Mouse (Mus musculus) monocyte, adult 2 months (primary cell): Measurements from ENCODE around the gene Tas2r138.
A peak's percentile ranks its signal among the peaks of the same experiment; 100 is the strongest.
"Not testable (repeated sequence)": the region's sequence is repeated elsewhere in the genome, so short reads cannot be mapped to it uniquely, and the experiment has no call there.

Experiments
- DNase-seq, 2 experiments: peaks; one replicate each; pipeline ENCODE4 v3.0.0; 2022; ENCODE audit warnings: low spot score in 2 of 2, low read depth in 1 of 2

The Tas2r138 gene

DNA sequence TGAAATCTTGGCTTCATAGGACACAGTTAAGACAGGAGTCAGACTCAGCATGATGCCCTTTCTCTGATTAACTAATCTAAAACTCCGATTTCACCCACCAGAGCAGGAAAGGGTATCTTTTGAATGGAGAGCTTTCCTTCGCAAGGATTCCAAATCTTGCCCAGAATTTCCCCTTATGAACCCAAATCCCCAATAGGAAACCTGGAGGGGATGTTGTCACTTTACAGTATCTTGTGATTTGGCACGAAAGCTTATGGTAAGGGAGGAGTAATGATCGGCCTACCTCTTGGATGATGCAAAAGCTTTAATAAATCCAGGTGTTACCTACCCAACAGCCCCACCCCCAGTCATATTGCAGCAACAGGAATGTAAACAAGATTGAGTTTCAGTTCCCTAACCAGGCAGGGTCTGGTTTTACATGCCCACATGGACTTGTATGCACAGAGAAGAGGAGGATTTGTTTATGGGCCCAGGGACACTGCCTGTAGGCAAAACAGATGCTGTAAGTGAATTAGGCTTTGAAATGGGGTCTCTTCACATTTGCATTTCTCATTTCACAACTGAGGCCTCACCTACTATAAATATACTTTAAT is at the start of gene Tas2r138:
TSS of gene Tas2r138 (minus strand) at position 51 of the 593 bp plus-strand sequence.
- no peak for DNase-seq

DNA sequence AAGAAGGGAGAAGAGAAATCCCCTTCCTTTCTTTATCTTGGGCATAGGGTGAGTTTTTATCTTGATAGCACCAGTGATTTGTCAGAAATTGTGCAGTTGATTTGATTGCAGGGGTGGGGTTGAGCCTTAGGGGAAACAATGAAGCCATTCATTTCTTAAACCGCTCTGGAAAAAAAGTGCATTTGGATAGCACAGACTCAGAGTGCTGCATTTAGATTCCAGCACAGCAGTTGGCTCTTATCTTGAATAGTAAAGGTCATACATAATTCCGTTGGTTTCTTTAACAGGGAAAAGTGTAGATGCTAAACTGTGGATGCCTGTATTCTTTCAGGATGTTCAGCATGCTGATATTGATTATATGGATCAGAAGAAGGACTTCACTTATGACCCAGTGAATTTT is 47.8 kb upstream of the Tas2r138 start:
- DNase-seq = no peak

DNA sequence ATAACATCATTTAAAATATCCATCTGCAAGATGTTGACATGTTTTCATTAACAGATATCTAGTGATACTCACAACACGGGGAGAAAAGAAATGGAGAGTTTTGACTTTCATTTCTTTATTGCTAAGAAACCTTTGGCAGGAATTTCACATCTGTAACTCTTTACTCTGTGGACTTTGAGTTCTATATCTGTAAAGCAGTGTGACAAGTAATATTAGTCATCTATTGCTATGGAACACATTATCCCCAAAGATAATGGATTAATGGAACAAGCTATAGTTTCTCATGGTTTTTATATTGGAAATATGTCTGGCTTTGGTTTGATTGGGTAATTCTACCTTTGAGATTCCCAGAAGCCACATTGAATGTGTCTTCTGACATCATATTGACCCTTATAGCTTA is 37.8 kb upstream of the Tas2r138 start:
- no peak for DNase-seq

DNA sequence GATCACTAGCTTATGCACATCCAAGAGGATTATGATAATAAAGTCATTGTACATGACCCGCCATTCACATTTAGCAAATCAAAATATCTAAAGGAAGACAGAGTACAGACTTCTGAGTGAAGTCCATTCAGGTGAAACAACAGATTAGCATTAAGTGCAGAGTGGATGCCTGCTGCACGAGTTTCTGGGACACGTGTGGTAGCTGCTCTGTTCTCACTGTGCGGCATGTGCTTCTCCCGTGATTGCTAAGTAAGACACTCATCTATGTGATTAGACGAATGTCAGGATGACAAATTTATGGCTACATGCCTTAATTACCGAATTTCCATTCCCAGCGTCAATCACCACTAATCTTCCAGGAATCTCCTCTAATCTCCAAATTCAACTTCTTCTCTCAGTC is 32.6 kb upstream of the Tas2r138 start:
- no peak for DNase-seq

DNA sequence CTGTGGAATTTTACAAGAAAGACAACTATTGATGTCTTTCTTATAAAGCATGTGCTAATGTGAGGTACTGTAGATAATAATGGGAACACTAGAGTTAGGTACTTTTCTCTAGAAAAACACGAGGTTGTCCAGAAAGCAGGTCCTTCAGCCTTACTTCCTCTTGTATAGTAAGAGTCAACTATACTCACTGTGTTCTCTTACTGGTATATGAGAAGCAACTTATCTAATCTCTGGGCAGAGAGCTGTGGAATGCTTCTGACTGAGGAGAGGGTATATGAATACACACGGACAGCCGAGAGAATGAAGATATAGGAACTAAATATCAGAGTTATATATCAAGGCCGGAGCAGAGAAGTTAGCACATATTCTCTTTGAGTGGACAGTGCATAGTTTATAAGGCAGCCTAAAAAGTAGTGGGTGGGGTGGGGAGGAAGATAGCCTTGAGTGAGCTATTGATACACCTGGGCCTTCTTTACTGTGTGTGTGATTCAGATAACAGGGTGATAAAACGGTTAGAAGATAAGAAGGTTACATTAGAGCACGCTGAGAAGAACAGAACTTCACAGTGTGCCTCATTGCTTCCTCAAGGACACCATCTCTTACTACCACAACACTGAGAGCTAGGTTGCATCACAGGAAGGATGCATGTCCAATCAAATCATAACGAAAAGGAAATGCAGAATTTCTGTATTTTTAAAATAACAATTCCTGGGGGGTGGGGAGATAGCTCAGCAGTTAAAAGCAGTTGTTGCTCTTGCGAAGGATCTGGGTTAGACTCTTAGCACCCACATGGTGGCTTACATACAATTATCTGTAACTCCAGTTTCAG is 27.8 kb upstream of the Tas2r138 start:
- DNase-seq = no peak

DNA sequence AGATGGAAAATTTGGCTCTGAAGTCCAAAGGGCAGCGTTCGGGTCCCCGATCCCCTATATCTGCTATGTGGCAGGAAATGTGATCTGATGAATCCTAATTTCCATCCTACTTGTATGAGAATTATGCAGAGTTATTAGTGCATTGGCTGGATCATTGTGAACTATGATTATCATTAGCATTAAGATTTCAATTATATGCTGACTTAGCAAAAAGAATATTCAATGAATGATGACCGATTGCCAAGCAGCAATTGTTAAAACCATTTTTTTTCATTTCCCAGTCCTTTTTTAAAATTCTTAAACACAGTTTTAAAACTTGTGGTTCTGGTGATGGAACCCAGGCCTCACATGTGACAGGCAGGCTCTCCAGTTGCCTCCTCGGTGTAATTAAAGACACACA is 24.6 kb upstream of the Tas2r138 start:
- DNase-seq = no peak

DNA sequence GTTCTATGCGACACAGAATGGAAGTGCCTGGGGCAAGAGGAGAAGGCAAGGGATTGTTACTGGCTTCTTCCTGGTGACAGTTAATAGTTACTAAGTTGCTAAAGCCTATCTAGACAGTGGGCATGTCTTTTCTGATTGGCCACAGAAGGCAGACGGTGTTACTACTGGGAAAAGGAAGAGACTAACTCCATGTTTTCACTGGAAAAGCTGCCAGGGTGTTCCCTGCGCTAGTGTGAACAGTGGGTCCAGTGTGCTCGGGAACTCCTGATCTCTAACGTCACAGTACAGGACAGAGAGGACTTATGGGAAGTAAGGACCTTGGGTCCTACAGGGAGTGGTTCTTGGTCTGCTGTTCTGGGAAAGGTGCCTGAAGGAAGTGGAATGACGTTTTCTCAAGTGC is 22.4 kb upstream of the Tas2r138 start:
- no peak for DNase-seq

DNA sequence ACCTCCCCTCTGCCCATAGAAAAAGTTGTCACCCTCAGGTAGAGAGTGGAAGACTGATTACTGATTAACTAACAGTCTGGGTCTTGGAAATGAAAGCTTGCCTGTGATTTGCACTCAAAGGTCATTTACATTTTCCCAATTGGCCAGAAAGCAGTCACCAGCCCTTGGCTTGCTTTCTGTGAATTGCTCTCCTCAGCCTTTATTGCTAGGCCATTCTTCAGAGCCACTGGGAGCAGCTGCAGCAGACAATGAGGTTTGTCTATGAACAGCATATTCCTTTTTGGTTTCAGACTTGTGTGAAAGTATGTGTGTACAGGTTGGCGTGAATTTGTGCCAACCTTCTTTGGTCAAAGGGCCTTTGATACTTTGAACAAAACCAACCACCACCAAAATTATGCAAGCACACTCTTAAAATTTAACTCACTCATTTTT is 21.5 kb upstream of the Tas2r138 start:
- no peak for DNase-seq

DNA sequence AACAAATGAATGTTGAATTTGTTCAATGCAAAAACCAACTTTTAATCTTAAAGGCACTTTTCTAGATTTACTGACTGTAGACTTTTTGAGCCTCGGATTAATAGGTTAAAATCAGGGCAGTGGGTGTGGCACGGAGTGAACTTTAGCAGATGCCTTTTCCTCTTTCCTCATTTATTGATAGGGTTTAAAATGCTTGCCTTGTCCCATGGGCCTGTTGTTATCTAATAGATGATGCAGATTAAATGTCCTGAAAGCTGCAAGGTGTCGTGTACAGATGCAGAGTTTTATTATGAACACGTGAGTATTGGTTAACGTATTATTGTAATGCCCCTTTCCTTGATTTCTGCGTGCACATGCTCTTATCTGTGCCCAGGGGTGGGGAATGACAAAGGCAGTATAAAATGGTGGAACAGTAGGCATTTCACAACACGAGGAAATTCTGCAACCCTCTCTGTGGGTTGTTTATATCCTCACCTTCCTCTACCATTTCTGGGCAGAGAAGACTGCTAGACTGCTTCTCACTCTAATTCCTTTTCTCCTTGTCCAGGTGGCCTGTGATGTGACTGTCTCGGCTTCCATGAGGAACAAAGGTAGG is 15.4 kb upstream of the Tas2r138 start, which contains the start of gene Mgam:
TSS of gene Mgam (plus strand) at position 426 of the 595 bp plus-strand sequence.
- no peak for DNase-seq

DNA sequence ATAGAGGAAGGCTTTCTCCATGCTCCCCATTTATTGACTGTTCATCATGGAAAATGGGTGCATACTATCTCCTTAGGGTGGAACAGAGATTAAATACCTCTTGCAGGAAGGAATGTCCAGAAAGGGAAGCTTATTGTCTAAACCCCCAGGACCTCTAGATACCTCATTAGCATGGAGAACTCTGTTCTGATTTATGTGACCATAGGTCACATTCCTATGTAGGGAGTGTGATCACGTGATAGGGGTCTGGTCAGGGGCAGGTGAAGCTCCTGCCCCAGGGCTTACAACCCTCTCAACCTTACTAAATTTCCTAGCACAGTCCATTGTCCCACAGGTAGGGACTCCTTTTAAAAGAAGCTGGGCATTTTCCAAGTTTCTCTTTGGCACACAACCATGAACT is 13.0 kb upstream of the Tas2r138 start:
- DNase-seq = no peak

DNA sequence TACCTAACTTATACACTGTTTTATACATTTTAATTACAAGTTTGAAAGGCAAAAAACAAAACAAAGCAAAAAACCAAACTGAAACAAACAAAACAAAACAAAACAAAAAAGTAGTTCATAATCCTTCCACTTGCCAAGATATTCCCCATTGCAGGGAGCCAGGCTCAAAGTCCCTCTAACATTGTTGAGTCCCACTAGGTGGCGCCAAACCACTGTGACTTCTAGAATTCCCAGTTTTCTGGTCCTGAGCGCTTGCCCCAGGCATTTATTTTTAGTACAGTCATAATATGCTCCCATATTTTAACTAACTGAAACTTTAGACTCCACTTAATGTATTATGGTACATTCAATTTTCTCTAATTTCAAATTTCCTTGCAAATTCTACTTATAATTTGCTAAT is 4.9 kb upstream of the Tas2r138 start:
- DNase-seq = no peak

DNA sequence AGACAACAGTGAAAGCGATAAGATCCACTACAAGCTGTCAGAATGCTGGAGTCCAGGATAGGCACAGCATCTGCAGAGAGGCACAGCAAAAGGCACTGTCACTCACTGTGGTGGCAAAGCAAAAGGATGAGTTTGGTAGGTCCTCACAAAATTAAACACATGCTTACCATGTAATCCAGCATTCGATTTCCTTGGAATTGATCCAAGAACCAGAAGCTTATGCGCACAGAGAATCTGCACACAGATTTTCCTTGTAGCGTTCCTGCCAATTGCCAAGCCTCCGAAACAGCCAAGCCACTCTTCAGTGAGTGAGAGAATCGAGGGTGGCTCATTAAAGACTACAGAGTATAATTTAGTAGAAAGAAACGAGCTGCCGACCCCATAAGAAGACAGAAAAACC is 2.9 kb downstream of the Tas2r138 start:
- no peak for DNase-seq

DNA sequence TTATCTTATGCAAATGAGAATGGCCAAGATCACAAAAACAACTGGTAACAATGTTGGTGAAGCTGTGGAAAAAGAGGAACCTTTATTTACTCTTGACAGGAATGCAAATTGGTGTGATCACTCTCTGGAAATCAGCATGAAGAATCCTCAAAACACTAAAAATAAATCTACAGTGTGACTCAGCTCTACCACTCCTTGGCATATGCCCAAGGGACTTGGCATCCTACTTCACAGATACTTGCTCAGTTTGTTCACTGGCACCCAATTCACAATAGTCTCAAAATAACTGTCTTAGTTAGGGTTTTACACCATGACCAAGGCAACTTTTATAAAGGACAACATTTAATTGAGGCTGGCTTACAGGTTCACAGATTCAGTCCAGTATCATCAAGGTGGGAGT is 5.7 kb downstream of the Tas2r138 start:
- DNase-seq = no peak

DNA sequence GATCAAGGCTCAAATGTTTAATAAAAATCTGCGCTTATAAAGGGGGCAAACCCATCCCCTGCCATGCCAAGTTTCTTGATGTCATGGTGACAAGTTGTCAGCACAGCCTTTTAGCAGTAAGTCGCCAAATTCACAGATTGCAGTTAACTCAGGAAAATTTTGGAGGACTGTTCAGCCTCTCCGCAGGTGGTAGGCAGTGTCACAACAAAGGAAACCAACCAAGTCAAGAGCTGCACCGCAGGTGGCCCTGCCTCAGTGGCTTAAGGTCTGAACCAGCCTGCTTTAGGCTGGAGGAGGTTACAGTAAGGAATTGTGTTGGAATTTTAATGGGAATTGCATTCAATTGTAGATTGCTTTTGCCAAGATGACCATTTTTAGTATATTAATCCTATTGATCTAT is 14.6 kb downstream of the Tas2r138 start:
- not testable (repeated sequence) for DNase-seq

DNA sequence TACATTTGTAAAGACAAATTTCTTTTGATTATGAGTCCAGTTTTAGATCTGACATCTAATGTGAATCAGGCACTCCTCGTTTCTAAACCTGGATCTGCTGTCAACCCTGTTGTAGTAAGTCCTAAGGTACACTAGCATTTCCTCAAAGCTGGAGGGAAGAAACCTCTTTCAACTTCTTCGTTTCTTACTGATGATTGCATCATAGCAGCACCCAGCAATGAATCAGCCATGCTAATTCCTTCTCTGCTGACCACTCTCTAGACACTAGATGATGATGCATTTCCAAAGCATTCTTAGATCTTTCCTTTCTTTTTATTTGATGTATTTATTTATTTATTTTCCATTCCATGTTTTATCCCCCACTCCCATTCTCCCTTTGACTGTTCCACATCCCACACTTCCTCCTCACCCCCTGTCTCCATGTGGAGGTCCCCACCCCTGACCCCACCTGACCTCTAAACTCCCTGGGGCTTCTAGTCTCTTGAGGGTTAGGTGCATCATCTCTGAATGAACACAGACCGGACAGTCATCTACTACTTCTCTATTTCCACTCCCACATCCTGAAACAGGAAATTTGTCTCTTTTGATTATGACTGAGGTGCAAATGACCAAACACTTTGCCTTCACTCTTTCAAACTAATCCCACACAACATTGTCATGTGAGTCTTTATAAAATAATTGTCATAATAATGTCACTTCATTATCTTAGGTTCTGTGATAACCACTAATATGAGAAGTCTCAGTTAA is 18.1 kb downstream of the Tas2r138 start:
- no peak for DNase-seq

DNA sequence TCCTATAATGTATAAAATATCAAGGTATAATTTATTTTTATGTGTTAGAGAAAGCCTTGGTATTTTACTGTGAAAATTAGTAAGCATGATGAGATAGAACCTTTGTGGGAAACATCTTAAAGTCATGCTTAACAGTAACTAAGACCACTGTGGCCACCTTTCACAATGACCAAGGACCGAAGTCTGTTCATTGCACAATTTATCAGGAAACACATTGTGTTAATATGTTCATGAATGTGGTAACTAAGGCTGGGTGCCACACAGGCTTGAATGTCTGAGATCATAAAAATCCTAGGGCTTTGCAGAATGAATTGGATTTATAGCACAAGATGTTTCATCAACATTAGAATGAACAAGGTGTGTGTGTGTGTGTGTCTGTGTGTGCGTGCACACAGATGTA is 24.8 kb downstream of the Tas2r138 start:
- no peak for DNase-seq

DNA sequence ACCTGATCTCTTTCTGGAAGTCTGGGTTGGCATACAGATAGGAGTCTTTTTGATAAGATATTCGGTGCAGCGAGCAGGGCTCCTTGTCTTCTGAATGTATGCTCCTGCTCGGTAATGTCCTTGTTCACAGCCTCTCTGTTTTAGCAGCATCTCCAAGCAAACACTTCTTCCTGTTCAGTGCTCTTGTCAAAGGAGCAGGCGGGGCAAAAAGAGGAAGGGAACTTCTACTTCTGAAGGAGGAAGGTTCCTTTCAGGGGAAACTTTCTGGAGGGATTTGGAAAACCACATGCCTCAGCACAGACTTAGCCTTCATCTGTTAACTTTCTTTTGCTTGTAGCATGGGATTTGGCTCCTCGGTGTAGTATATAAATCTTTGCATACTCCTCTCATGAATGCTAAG is 27.5 kb downstream of the Tas2r138 start, which contains the start of gene Clec5a:
TSS of gene Clec5a (minus strand) at position 177 of the 400 bp plus-strand sequence.
- DNase-seq = no peak

DNA sequence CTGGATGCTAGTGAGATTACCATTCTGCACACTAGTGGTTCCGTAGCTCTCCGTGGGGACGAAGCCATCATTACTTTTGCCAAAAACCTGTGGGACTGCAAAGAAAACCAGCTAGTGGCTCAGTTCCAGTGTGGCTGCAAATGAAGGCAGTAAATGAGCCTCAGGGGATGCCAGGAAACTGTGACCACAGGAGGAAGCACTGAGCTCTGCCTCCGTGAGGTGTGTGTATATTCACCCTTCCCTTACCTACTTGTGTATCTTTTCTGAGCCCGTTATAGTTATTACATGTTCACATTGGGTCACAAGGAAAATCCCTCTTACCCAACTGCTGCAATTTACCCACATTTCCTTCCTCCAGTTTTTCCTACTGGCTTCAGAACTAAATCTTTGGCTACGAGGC is 28.8 kb downstream of the Tas2r138 start:
- DNase-seq = no peak

DNA sequence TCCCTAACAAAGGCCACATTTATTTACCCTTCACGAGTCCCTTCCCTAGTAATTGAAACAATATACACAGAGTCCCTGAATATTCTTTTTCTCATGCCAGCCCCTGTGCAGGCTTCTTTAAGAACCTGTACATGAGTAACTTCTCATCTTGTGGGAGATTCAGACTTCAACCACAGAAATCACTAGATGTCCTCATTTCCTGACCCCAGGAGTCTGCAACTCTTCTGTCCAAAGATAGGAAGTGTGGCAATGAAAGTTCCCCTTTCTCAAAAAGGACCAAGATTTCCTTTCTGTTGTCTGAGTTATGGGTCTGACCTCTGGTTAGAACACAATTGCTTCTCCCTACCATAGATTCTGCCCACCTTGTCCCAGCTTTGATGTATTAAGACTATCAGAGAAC is 36.8 kb downstream of the Tas2r138 start:
- peak; percentile 5 to 22 for DNase-seq

DNA sequence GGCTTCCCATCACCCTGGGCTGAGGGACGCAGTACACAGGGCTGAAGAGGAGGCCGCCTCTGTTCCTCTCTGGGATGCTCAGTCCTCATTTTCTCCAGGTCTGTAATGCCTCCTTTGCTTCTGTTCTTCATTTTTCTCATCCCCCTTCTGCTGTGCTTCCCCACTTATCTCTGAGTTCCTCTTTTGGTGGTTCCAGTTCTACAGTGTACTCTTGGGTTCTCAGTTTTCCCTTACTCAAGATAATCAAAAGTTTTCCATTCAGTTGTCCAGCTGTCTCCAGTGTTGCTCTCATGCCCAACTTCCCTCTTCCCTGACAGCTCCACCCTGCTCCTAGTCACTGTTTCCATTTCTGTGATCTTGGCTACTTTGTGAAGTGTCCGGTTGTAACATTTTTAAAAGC is 39.5 kb downstream of the Tas2r138 start:
- DNase-seq = no peak

DNA sequence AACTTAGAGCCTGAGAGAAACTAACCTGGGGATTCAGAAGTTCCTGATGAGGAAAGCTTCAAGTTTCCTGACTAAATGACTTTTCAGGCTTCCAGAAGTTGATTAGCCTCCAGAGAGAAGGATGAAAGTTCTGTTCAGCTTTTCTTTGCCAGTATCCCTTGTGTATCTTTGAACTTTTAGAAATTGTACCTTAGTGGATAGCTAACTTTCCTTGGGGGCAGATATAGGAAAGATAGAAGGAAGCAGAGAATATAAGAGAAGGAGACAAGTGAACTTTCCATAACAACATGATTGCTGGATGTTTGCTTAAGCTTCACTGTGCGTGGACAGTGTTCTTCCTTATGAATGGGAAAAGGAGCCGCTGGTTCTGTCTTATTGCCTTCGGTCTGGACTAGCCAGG is 43.9 kb downstream of the Tas2r138 start, which contains the start of gene Olfr460:
TSS of gene Olfr460 (plus strand) at position 301 of the 400 bp plus-strand sequence.
- no peak for DNase-seq
